Mouse (Mus musculus) induced T-regulatory cell, adult 2 months (primary cell): ENCODE data around the gene Rnd2.
A peak's percentile ranks its signal among the peaks of the same experiment; 100 is the strongest.
"Not testable (repeated sequence)": the region's sequence is repeated elsewhere in the genome, so short reads cannot be mapped to it uniquely, and the experiment has no call there.

Source experiments
- DNase-seq: peaks from one replicate; pipeline ENCODE4 v3.0.0-alpha.2; 2012; ENCODE audit warnings: low read depth

The Rnd2 gene

GRCm38 (mm10) chr11:101446860-101447259 is 17.9 kb upstream of the Rnd2 start:
- not testable (repeated sequence) for DNase-seq

- no peak for DNase-seq
These were observed 17.0 kb upstream of the Rnd2 start for GRCm38 (mm10) chr11:101447786-101448185.

- peak; percentile 95 for DNase-seq
These were observed 16.5 kb upstream of the Rnd2 start, which contains the start of gene Ifi35 for GRCm38 (mm10) chr11:101448274-101448746. Gene Ifi35 (plus strand): TSS chr11:101448407.

DNA sequence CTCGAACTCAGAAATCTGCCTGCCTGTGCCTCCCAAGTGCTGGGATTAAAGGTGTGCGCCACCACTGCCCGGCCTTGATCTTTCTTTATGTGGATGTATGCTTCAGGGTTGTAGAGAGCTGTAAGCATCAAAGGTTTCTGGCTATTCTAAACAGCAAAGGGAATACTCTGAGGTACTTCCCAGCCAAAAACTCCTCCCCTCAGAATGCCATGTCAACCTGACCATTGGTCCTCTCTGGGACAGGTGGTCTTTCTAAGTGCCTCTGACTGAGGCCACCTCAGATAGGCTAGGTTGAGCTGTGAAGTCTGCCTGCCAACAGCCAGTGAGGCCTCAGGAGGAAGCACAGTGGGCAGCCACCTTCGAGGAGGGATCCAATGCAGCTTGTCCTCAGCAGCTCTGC is 15.9 kb upstream of the Rnd2 start:
- DNase-seq: peak; percentile 50

DNA sequence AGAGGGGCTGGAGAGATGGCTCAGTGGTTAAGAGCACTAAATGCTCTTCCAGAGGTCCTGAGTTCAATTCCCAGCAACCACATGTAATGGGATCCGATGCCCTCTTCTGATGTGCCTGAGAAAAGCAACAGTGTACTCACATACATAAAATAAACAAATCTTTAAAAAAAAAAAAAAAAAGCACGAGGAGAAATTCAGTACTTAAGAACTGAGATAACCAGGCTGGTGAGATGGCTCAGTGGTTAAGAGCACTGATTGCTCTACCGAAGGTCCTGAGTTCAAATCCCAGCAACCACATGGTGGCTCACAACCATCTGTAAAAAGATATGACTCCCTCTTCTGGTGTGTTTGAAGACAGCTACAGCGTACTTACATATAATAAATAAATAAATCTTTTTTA is 15.2 kb upstream of the Rnd2 start:
- DNase-seq: not testable (repeated sequence)

- peak; percentile 65 for DNase-seq
These were observed 14.4 kb upstream of the Rnd2 start for GRCm38 (mm10) chr11:101450394-101450793.

DNA sequence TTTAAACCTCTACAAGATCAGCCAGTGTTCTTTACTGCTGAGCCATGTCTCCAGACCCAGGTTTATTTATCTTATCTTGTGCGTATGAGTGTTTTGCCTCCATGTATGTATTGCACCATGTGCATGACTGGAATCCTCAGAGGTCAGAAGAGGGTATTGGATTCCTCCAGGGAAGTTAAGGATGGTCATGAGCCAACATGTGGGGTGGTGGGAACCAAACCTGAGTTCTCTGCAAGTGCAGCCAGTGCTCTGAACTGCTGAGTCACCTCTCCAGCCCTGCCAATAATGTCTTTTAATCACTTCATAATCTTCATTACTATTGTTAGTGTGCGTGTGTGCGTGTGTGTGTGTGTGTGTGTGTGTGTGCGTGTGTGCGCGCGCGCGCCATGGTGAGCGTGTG is 13.3 kb upstream of the Rnd2 start:
- no peak for DNase-seq

- DNase-seq: no peak
These were observed 12.6 kb upstream of the Rnd2 start for GRCm38 (mm10) chr11:101452093-101452774.

DNA sequence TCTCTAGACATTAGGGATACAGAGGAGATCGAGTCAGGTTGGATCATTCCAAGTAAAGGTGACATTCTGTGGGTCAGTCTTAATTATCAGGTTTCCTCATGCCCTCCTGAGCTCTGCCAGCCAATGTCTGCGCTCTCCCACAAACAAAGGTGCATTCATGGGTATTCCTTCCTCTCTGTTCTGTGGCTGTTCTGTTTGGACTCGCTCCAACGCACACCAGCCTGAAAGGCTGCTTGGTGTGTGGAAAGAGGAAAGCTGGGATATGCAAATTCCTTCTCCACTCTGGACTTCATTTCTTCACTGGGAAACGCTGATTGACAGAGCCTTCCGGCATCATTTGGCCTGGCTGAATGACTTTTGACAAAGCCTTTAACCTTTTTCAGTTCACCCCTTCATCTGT is 10.1 kb upstream of the Rnd2 start:
- no peak for DNase-seq

- no peak for DNase-seq
These were observed 9.2 kb upstream of the Rnd2 start for GRCm38 (mm10) chr11:101455627-101456026.

GRCm38 (mm10) chr11:101457631-101458030 is 7.2 kb upstream of the Rnd2 start:
- no peak for DNase-seq

DNA sequence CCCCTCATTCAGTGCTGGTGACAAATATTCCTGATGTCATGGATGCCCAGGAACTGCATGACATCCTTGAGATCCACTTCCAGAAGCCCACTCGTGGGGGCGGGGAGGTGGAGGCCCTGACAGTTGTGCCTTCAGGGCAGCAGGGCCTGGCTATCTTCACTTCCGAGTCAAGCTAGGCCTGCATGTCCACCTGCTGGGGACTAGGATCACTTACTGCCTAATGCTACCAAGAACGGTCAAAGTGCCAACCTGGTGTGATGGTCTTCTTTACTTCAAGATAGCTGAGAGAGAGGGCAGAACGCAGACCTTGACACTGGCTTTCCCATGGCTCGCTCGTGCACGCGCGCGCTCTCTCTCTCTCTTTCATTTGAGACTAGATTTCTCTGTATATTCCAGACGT is 6.6 kb upstream of the Rnd2 start:
- DNase-seq: no peak

GRCm38 (mm10) chr11:101459716-101460115 is 5.1 kb upstream of the Rnd2 start:
- no peak for DNase-seq

GRCm38 (mm10) chr11:101460321-101460720 is 4.5 kb upstream of the Rnd2 start:
- DNase-seq: no peak

DNA sequence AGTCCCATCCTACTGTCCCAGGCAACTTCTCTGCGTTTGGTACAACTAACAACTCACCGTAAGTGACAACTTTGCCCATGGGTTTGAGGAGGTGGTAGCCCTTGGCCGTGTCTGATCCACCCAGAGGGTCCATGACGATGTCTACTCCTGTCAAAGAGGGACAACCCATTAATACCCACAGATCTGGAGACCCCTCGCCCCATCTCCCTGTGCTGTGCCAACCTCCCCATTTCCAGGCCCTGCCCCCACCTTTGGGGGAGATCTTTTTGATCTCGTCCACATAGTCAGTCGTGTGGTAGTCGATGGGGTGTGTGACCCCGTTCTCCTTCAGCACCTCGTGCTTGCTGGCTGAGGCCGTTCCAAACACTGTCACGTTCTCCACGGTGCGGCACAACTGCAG is 2.7 kb upstream of the Rnd2 start:
- no peak for DNase-seq

DNA sequence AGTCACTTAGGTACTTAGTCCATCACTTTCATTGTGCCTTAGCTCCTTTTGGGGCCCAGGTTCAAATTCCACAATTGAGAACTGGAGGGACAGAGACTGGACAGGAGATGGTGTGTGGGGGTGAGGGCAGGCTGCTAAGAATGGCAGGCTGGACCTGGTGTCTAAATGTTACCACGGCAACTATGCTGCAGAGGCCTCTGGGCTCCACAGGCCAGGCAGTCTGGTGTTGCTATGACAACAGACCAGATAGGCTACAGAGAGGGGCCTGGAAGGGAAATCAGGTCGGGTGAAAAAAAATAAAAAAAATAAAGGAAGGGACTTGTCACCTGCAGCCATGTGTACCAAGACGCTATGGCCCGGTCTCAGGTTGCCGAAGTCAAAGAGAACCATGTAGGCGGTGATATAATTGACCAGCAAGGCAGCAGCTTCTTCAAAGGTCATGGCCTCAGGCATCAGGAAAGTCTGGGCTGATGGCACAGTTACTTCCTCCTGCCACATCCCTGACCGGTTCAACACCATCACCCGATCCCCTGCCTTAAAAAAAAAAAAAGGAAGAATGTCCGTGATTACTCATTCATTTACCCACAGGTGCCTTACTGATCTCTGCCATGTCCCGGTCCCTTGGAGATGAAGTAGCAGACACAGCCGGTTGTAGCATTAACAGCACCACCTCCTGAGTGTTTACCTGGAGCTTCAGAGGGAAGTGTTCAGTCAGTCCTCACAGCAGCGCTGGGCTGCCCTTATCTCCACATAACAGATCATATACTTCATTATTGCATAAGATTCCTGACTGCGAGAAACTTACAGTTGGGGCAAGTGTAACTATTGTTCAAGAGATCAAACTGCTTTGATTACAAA is 2.0 kb upstream of the Rnd2 start:
- DNase-seq: no peak

GRCm38 (mm10) chr11:101465101-101465868 is 486 bp downstream of the Rnd2 start:
- DNase-seq: peak; percentile 73

- peak; percentile 86 for DNase-seq
These were observed 1.2 kb downstream of the Rnd2 start, which contains the start of gene Vat1 for GRCm38 (mm10) chr11:101465869-101466551. Gene Vat1 (minus strand): TSS chr11:101466230.

GRCm38 (mm10) chr11:101466552-101466950 is 1.8 kb downstream of the Rnd2 start:
- not testable (repeated sequence) for DNase-seq

- DNase-seq: peak; percentile 86
These were observed 2.9 kb downstream of the Rnd2 start for GRCm38 (mm10) chr11:101467477-101468262.

- peak; percentile 37 for DNase-seq
These were observed 3.5 kb downstream of the Rnd2 start for GRCm38 (mm10) chr11:101468263-101468688.
